Mouse (Mus musculus) thymus, adult 2 months (tissue): ENCODE results near the gene Hdc.

Source experiments
- CTCF ChIP-seq: fragments of 200-500 bp; IDR thresholded peaks from 2 replicates; pipeline ENCODE4 v1.5.1; 2012; ENCODE audit warnings: mild to moderate bottlenecking, control low read depth, low read length, moderate library complexity, borderline replicate concordance; ENCODE audit not compliant: control insufficient read depth, poor library complexity, insufficient read depth; ENCODE audit errors: extremely low read depth
- POLR2A ChIP-seq: fragments of 200-500 bp; IDR thresholded peaks from 2 replicates; pipeline ENCODE4 v1.6.1; 2012; ENCODE audit warnings: mild to moderate bottlenecking, low read length, control low read depth, moderate library complexity; ENCODE audit not compliant: control insufficient read depth, poor library complexity, insufficient read depth; ENCODE audit errors: extremely low read depth

DNA sequence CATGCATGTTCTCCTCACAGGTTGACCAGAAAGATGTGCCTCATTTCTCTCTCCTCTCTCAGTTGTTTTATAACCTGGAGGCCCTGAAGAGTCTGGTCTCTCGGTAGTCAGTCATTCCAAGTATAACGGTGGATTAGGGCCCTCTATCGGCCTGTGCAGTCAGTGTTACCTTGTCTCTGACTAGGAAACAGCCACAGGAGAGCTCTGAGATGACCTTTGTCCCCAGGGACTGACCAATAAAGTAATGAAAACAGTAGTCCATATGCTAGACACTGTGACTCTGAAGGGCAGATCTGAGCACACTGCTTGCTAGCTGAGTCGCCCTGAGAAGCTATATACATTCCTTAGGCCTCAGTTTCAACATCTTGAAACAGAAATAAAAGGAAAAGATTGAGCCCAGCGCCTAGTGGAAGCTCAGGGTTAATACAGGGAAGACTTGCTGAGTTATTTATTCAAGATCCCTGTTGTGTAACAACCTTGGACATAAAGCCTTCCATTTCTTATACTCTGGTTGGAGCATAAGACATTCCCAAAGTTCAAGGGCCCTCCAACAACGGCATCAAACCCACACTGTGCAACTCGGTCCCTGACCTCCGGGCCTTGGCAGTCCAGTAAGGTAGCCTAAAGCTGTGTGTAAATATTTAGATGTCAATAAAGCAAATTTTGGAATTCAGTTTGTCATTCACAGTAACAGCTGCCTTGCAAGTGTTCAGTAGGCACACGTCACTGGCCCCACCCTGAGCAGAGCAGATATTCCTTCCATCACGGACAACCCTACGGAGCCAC lies 43.5 kb downstream of the Hdc start:
- TF ChIP-seq CTCF (no peak), POLR2A (no peak)
